Mouse (Mus musculus) lung, embryonic 14.5 days (tissue): ENCODE measurements around the gene Rims1. TPM values are rescaled to one million over a fixed set of nuclear protein-coding genes. Genes with fewer than 3 reads are reported as not detected.
A peak's percentile ranks its signal among the peaks of the same experiment; 100 is the strongest.

Source experiments
- ATAC-seq: fragments of 200-750 bp; cut with Nextera tagmentation; 2 replicates; pipeline ENCODE4 v1.8.0; 2017; ENCODE audit warnings: mild to moderate bottlenecking, moderate TSS enrichment, moderate library complexity; ENCODE audit not compliant: insufficient read depth
- DNase-seq: peaks from one replicate; pipeline ENCODE4 v3.0.0-alpha.2; 2015
- H3K27ac ChIP-seq: fragments of 300-500 bp; sonication (generic); 2 replicates; pipeline ENCODE4 v1.5.1; 2014; ENCODE audit warnings: low read depth, mild to moderate bottlenecking, moderate library complexity
- H3K27me3 ChIP-seq: fragments of 300-500 bp; sonication (generic); 2 replicates; pipeline ENCODE4 v1.6.1; 2014; ENCODE audit warnings: low read length, control low read depth; ENCODE audit not compliant: insufficient read depth
- H3K36me3 ChIP-seq: fragments of 300-500 bp; sonication (generic); 2 replicates; pipeline ENCODE4 v1.6.1; 2014; ENCODE audit warnings: control low read depth; ENCODE audit not compliant: insufficient read depth
- H3K4me1 ChIP-seq: fragments of 300-500 bp; sonication (generic); 2 replicates; pipeline ENCODE4 v1.6.1; 2014; ENCODE audit warnings: antibody characterized with exemption, control low read depth; ENCODE audit not compliant: insufficient read depth
- H3K4me2 ChIP-seq: fragments of 300-500 bp; sonication (generic); 2 replicates; pipeline ENCODE4 v1.6.1; 2014; ENCODE audit warnings: mild to moderate bottlenecking
- H3K4me3 ChIP-seq: fragments of 300-500 bp; sonication (generic); 2 replicates; pipeline ENCODE4 v1.5.1; 2014; ENCODE audit warnings: low read depth, low read length
- H3K9ac ChIP-seq: fragments of 300-500 bp; sonication (generic); 2 replicates; pipeline ENCODE4 v1.6.1; 2014
- H3K9me3 ChIP-seq: fragments of 300-500 bp; sonication (generic); 2 replicates; pipeline ENCODE4 v1.6.1; 2016; ENCODE audit warnings: low read depth, low read length, control low read depth
- CTCF ChIP-seq: IDR thresholded peaks from 2 replicates; pipeline ENCODE4 v1.5.1; 2016; ENCODE audit warnings: antibody characterized with exemption, low read depth
- WGBS: fragments of 180-500 bp; shearing (Covaris S2); extraction: QIAGEN DNeasy Blood & Tissue Kit; methylation state at CpG from one replicate; pipeline ENCODE4 v1.1.7; 2014; 5-methylcytosine and 5-hydroxymethylcytosine counted together
- polyA plus RNA-seq: library from polyadenylated mRNA; unstranded; fragments of >200 nt; fragmentation: Nextera tagmentation; extraction: Ambion mirVana; gene quantifications from 2 replicates; pipeline ENCODE4 v1.2.1, GENCODE M21; 2014

Rims1 gene
- polyA plus RNA-seq, 1 experiment from 2014 or later, result 3.3 TPM

DNA sequence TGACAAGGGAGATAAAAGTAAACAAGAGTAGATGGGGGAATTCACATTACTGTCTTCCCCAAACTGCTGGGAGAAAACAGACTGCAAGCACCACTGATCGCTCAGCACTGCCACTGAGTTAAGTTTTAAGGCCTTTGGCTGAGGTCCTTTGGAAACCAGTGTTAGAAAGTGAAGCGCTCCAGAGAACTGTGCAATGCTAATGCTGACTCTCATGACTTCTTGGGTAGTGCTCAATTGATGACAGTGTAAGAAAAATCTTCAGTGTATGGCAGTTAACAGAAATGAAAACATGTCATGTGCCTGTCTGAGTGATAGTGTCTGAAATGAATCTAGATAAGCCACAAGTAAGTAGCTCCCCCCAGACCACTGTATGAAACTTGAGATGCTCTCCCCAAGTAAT is 111.3 kb downstream of the Rims1 start:
- 59% methylated on average over 2 of the region's 2 CpGs for WGBS
- peak; percentile 52; the same call in 1 of the 2 replicates for ATAC-seq
- no peaks in the 10 kb centered on the region for H3K36me3 ChIP-seq
- H3K27ac ChIP-seq, result no peak overlapping the region
- no peak overlapping the region for H3K9ac ChIP-seq
- H3K4me2 ChIP-seq, result no peak overlapping the region
- no peak for TF ChIP-seq CTCF
- H3K9me3 ChIP-seq, result no peaks in the 10 kb centered on the region
- no peaks in the 10 kb centered on the region for H3K4me1 ChIP-seq
- peak; percentile 18 for DNase-seq
- no peaks in the 10 kb centered on the region for H3K27me3 ChIP-seq
- no peak overlapping the region for H3K4me3 ChIP-seq

DNA sequence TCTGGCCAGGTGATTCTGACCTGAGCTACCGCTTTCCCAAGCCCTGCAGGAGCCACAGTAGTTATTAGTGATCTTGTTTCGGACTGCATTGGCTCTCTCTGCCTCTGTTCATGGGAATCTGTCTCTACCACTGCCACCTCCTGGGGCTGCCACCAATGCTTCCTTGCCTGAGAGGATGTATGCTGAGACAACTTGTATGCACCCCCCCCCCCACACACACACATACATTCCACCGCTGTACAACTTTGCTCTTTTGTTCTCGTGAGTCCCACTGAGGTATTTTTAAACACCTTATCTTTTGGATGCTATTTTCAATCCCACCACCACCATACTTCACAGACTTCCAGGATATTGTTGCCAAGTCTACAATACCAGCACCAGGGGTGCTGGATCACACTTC is 122.3 kb downstream of the Rims1 start:
- WGBS, result 74% methylated on average over 4 of the region's 4 CpGs
- ATAC-seq, result no peak
- no peak overlapping the region for H3K4me3 ChIP-seq
- H3K27me3 ChIP-seq, result no peaks in the 10 kb centered on the region
- H3K9ac ChIP-seq, result no peak overlapping the region
- no peaks in the 10 kb centered on the region for H3K9me3 ChIP-seq
- H3K4me2 ChIP-seq, result no peak overlapping the region
- TF ChIP-seq CTCF, result no peak
- no peaks in the 10 kb centered on the region for H3K36me3 ChIP-seq
- DNase-seq, result no peak
- no peaks in the 10 kb centered on the region for H3K4me1 ChIP-seq
- H3K27ac ChIP-seq, result no peak overlapping the region

DNA sequence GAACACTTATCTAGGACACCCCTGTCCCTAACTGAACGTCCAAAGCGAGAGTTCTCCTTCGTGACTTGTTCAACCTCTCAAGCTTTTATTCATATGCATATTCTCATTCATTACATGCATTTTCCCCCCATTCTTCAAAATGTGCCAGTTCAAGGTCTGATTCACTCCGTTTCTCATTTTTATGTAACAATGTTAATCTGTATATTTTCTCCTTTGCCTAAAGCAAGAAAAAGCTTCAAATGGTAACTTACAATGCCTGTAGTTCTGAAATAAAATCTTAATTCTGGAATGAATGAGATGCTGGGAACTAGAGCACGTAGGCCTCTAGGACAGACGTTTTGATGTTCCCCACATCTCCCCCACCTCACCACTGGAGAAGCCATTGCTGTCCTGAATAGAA is 141.6 kb downstream of the Rims1 start:
- Histone ChIP-seq H3K9me3 (no peaks in the 10 kb centered on the region), H3K4me3 (no peak overlapping the region), H3K36me3 (no peaks in the 10 kb centered on the region), H3K27ac (no peak overlapping the region), H3K27me3 (no peaks in the 10 kb centered on the region), H3K4me1 (no peaks in the 10 kb centered on the region), H3K9ac (no peak overlapping the region), H3K4me2 (no peak overlapping the region)
- DNase-seq, result no peak
- no peak for TF ChIP-seq CTCF
- ATAC-seq, result no peak
- WGBS, result 86% methylated on average over 6 of the region's 6 CpGs

DNA sequence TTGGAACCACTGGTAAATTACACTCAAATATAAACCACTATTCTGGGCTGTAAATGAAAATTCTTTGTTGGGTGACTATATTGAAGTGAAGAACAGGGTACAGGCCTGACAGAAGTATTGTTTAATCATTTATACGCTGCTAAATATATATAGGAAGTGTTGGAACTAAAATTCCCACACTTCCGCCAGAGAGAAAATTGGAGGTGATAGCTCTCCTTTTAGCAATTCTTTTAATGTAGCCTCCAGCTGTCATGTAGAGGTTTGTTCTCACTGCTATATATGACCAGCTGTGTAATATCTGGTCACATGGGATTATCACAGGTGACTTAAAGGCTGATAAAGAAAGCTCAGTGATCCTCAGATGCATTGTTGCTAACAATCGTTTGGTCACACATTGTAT is 144.0 kb downstream of the Rims1 start:
- no peak for TF ChIP-seq CTCF
- no peak overlapping the region for H3K4me3 ChIP-seq
- H3K9me3 ChIP-seq, result no peaks in the 10 kb centered on the region
- 72% methylated on average over 3 of the region's 3 CpGs for WGBS
- no peak overlapping the region for H3K9ac ChIP-seq
- no peak overlapping the region for H3K27ac ChIP-seq
- ATAC-seq (no peak), DNase-seq (no peak)
- H3K36me3 ChIP-seq, result no peaks in the 10 kb centered on the region
- no peaks in the 10 kb centered on the region for H3K4me1 ChIP-seq
- no peak overlapping the region for H3K4me2 ChIP-seq
- H3K27me3 ChIP-seq, result no peaks in the 10 kb centered on the region

DNA sequence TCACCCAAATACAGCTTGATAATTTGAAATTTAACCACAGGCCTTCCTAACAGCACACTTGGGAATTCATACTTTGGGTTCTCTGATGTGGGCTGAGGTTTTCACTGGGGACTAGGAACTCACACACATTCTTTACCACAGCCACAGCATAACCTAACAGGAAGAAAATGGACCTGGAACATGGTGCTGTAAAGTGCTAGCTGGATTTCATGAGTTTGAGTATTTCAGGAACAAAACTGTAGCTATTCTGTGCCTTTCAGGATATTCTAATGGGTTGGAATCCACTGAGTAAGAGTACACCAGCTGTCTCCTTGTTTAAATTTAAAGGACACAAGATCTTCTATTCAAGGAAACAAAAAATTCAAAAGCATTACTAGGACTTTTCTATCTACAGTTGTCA is 149.8 kb downstream of the Rims1 start:
- ATAC-seq (no peak), DNase-seq (no peak)
- Histone ChIP-seq H3K9me3 (no peaks in the 10 kb centered on the region), H3K4me2 (no peak overlapping the region), H3K27me3 (no peaks in the 10 kb centered on the region), H3K4me1 (no peaks in the 10 kb centered on the region), H3K27ac (no peak overlapping the region), H3K4me3 (no peak overlapping the region), H3K9ac (no peak overlapping the region), H3K36me3 (no peaks in the 10 kb centered on the region)
- TF ChIP-seq CTCF, result no peak

DNA sequence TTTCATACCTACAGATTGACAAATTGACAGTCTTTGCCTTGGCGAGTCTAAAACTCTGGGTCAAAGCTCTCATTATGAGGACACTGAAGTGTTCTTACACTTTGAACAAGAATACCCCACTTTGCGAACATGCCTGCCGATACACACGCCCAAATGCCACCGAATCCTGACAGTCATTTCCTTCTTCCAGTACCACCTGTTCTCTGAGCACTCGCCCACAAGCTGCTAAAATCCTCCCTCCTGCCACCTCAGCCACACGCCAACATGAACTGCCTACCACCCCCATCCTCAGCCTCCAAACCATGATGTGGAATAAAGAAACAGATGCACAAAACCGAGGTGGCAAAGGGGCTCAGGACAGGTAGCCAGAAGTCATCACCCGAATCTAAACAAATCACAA is 150.9 kb downstream of the Rims1 start:
- no peak overlapping the region for H3K4me3 ChIP-seq
- H3K9me3 ChIP-seq, result no peaks in the 10 kb centered on the region
- H3K9ac ChIP-seq, result no peak overlapping the region
- no peaks in the 10 kb centered on the region for H3K27me3 ChIP-seq
- TF ChIP-seq CTCF, result no peak
- DNase-seq (no peak), ATAC-seq (no peak)
- no peaks in the 10 kb centered on the region for H3K4me1 ChIP-seq
- H3K36me3 ChIP-seq, result no peaks in the 10 kb centered on the region
- 84% methylated on average over 9 of the region's 9 CpGs for WGBS
- H3K27ac ChIP-seq, result no peak overlapping the region
- no peak overlapping the region for H3K4me2 ChIP-seq

DNA sequence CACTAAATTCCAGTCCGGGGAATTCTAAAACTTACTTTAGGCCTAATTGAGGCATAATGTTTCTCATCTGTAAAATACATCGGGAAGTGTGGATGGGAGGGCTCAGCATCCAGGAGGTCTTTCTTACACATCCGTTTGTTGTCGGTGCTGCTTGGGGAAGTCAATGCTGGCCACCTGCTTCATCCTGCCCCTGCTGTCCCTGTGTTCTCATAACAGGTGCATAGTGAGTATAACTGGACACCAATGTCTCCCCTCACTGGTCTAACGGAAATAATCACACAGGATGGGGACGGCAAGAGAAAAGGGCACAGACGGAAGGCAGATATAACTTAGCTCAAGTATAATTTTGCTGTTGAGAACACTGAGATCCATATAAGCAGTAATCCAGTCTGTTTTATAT is 155.2 kb downstream of the Rims1 start:
- Histone ChIP-seq H3K4me1 (no peaks in the 10 kb centered on the region), H3K4me2 (no peak overlapping the region), H3K27ac (no peak overlapping the region), H3K27me3 (no peaks in the 10 kb centered on the region), H3K9ac (no peak overlapping the region), H3K9me3 (no peaks in the 10 kb centered on the region), H3K36me3 (no peaks in the 10 kb centered on the region), H3K4me3 (no peak overlapping the region)
- 72% methylated on average over 7 of the region's 7 CpGs for whole genome bisulfite sequencing
- no peak for TF ChIP-seq CTCF
- ATAC-seq (no peak), DNase-seq (no peak)

DNA sequence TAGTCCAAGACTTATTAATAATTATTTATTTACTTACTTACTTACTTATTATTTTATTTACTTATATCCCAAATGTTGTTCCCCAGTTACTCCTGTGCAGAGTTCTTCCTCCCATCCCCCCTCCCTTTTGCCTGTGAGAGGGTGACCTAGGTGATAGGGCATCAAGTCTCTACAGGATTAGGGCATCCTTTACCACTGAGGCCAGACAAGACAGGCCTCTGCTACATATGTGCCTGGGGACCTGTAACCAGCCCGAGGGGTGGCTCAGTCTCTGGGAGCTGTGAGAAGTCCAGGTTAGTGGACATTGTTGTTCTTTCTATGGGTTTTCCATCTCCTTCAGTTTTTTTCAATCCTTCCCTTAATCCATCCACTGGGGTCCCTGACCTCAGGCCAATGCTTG is 156.4 kb downstream of the Rims1 start:
- Histone ChIP-seq H3K4me1 (no peaks in the 10 kb centered on the region), H3K36me3 (no peaks in the 10 kb centered on the region), H3K4me3 (no peak overlapping the region), H3K9ac (no peak overlapping the region), H3K4me2 (no peak overlapping the region), H3K27me3 (no peaks in the 10 kb centered on the region), H3K9me3 (no peaks in the 10 kb centered on the region), H3K27ac (no peak overlapping the region)
- TF ChIP-seq CTCF, result no peak
- ATAC-seq (no peak), DNase-seq (no peak)
- 76% methylated on average over 1 of the region's 1 CpGs for WGBS
